Mouse (Mus musculus) kidney, adult 2 months (tissue): ENCODE measurements around the gene Cyp2d11. TPM values are rescaled to one million over a fixed set of nuclear protein-coding genes. Genes with fewer than 3 reads are reported as not detected.
"Not testable (repeated sequence)": the region's sequence is repeated elsewhere in the genome, so short reads cannot be mapped to it uniquely, and the experiment has no call there.

Experiments used
- DNase-seq: peaks from one replicate; pipeline ENCODE4 v3.0.0; 2021
- H3K27ac ChIP-seq: fragments of 200-500 bp; 2 replicates; pipeline ENCODE4 v1.5.1; 2012; ENCODE audit warnings: low read depth, low read length, control low read depth, inconsistent platforms; ENCODE audit not compliant: insufficient read depth
- H3K27me3 ChIP-seq: fragments of 200-500 bp; replicated peaks from 2 replicates; pipeline ENCODE4 v1.6.1; 2012; ENCODE audit warnings: mild to moderate bottlenecking, moderate library complexity, low read length, inconsistent platforms; ENCODE audit not compliant: control insufficient read depth, insufficient read depth
- H3K36me3 ChIP-seq: fragments of 200-500 bp; 2 replicates; pipeline ENCODE4 v1.6.1; 2012; ENCODE audit warnings: mild to moderate bottlenecking, moderate library complexity, low read length, inconsistent platforms; ENCODE audit not compliant: control insufficient read depth, insufficient read depth
- H3K4me1 ChIP-seq: fragments of 200-500 bp; 2 replicates; pipeline ENCODE4 v1.6.1; 2011; ENCODE audit warnings: low read length; ENCODE audit not compliant: control insufficient read depth, insufficient read depth
- H3K4me3 ChIP-seq: fragments of 200-500 bp; 2 replicates; pipeline ENCODE4 v1.5.1; 2011; ENCODE audit warnings: mild to moderate bottlenecking, low read depth, low read length, control low read depth; ENCODE audit not compliant: insufficient read depth
- CTCF ChIP-seq: fragments of 200-500 bp; conservative IDR thresholded peaks from 2 replicates; pipeline ENCODE4 v1.5.1; 2011; ENCODE audit warnings: low read depth, mild to moderate bottlenecking, control low read depth, low read length, moderate library complexity, mixed read lengths; ENCODE audit not compliant: insufficient read depth, insufficient read length
- POLR2A ChIP-seq: fragments of 200-500 bp; IDR thresholded peaks from one replicate; pipeline ENCODE4 v1.6.1; 2011; ENCODE audit warnings: low read depth, low read length, control low read depth
- WGBS: fragments of 180-500 bp; shearing (Covaris S2); methylation state at CpG from one replicate; pipeline ENCODE4 v1.1.7; 2018; 5-methylcytosine and 5-hydroxymethylcytosine counted together
- polyA plus RNA-seq: library from polyadenylated mRNA; depleted of rRNA; stranded (reverse); fragments of >200 nt; gene quantifications from 2 replicates; pipeline ENCODE4 v1.2.3, GENCODE M21; 2012

Cyp2d11 gene
- polyA plus RNA-seq, 1 experiment = not detected

DNA sequence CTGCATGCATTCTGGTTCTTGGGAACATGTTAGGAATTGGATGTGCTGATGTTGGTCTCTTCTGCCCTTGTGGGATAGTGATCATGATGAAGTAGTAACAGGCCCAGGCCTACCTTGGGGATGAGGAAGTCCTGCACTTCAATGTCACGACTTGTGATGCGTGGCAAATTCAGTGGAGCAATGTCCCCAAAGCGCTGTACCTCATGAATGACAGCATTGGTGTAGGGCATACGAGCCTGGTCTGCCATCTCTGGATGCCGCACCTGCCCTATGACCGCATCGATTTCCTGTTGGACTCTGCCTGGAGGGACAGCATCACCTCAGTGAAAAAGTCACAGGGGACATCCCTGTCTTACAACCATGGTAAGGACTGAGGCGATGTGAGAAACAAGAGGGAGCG is 9.8 kb upstream of the Cyp2d11 start:
- no peak for TF ChIP-seq CTCF
- WGBS = 93% methylated on average over 9 of the region's 9 CpGs
- no peak for DNase-seq
- Histone ChIP-seq H3K27me3 (no peaks in the 10 kb centered on the region), H3K27ac (no peak overlapping the region), H3K4me1 (no peaks in the 10 kb centered on the region), H3K36me3 (no peaks in the 10 kb centered on the region), H3K4me3 (no peak overlapping the region)

DNA sequence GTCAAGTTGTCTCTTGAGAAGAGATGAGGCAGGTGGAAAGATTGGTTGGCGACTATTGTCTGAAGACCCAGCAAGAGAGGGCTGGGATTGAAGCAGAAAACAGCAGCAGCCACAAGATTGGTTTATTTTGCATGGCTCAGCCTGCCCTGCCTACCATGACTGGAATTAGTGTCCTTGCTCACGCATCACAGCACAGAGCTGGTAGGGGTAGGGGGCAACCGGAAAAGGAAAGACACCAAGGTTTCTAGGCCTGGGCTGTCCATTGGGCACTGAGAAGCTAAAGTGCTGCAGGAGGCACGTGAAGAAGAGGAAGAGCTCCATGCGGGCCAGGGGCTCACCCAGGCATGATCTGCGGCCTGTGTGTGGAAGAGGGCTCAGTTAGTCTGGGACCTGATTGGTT is 8.9 kb upstream of the Cyp2d11 start:
- TF ChIP-seq POLR2A (no peak), CTCF (no peak)
- 93% methylated on average over 6 of the region's 6 CpGs for WGBS
- no peaks in the 10 kb centered on the region for H3K36me3 ChIP-seq
- no peaks in the 10 kb centered on the region for H3K4me1 ChIP-seq
- no peak for DNase-seq
- no peak overlapping the region for H3K4me3 ChIP-seq
- H3K27me3 ChIP-seq = no peaks in the 10 kb centered on the region
- H3K27ac ChIP-seq = no peak overlapping the region

DNA sequence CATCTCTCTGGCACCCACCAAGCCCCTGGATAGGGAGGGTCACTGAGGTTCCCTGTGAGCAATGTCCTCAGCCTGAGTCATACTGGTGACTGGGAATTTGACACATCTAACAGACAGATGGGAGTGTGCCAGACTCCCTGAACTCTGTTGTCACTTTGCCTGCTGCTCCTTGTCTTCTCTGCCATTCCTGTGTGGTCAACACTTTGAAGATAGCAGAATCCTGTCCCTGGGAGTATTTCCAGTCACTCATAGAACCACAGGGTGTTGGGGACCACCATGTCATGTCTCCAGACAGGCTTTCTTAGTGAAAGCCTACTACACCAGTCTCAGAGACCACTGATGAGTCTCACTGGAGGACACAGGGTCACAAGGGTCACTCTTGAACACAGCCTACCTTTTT is 8.3 kb upstream of the Cyp2d11 start:
- Histone ChIP-seq H3K27me3 (no peaks in the 10 kb centered on the region), H3K27ac (no peak overlapping the region), H3K36me3 (no peaks in the 10 kb centered on the region), H3K4me3 (no peak overlapping the region), H3K4me1 (no peaks in the 10 kb centered on the region)
- no peak for TF ChIP-seq CTCF
- no peak for TF ChIP-seq POLR2A
- no peak for DNase-seq

DNA sequence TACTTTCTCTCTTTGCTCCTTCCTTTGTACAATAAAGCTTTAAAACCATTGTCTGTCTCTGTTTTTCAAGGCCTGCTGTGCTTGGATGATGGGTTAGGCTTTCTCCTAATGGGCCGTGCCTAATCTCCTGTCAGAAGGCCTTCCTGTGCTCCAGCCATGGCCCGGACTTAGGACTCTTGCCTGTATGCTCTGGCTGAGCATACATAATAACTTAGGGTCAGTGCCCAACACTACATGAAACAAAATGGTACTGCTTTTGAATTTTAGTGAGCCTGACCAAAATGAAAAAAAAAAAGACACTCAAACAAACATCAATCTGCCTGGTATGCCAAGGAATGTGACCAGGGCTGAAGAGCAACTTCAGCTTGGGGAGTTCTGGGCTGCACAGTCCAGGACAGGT is 7.7 kb upstream of the Cyp2d11 start:
- no peaks in the 10 kb centered on the region for H3K36me3 ChIP-seq
- WGBS = 63% methylated on average over 2 of the region's 2 CpGs
- DNase-seq = no peak
- no peaks in the 10 kb centered on the region for H3K27me3 ChIP-seq
- no peak overlapping the region for H3K4me3 ChIP-seq
- H3K4me1 ChIP-seq = no peaks in the 10 kb centered on the region
- TF ChIP-seq CTCF = no peak
- TF ChIP-seq POLR2A = no peak
- no peak overlapping the region for H3K27ac ChIP-seq

DNA sequence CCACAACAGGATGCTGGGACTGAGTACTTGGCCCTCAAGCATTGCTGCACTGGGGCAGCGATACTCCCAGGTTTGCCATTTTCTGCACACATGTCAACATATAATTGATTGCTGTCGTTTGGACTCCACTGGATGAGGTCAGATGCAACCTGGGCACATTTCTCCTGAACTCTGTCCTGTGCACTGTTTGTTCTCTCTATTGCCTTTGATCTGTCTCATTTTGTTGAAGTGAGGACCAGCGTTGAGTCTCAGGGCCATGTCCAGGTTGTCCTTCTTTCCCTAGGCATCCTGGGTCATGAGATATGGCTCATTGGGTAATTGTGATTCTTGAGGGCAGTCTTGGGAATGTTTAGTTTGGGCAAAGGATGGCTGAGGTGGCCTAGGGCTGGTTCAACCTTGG is 2.1 kb upstream of the Cyp2d11 start:
- H3K27ac ChIP-seq, H3K36me3 ChIP-seq, H3K4me3 ChIP-seq, H3K4me1 ChIP-seq, DNase-seq, H3K27me3 ChIP-seq: not testable (repeated sequence)
- WGBS = 81% methylated on average over 3 of the region's 3 CpGs

DNA sequence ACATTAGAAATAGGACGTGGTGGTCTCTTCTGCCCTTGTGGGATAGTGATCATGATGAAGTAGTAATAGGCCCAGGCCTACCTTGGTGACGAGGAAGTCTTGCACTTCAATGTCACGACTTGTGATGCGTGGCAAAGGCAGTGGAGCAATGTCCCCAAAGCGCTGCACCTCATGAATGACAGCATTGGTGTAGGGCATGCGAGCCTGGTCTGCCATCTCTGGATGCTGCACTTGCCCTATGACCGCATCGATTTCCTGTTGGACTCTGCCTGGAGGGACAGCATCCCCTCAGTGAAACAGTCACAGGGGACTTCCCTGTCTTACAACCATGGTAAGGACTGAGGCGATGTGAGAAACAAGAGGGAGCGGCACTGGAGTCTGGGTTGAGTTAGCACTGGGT is 3.9 kb downstream of the Cyp2d11 start:
- H3K4me1 ChIP-seq, H3K27me3 ChIP-seq, DNase-seq, H3K36me3 ChIP-seq, H3K4me3 ChIP-seq, H3K27ac ChIP-seq: not testable (repeated sequence)
- 93% methylated on average over 10 of the region's 10 CpGs for WGBS

DNA sequence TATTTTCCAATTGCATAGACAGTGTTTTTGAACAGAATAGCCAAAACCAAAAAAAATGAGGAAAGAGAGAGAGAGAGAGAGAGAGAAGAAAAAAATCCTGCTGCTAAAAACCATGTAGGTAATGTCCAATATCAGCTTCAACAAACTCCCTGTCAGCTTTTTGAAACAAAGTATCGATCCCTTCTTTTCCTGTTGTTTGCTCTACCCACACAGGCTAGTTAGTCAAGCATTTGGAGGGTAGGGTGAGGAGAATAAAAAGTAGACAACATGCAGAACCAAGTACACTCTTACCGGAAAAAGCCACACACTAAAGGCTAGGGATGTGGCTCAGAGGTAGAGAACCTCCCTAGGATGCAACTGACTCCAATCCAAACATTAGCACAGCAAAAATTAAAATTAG is 8.1 kb downstream of the Cyp2d11 start:
- TF ChIP-seq CTCF = no peak
- TF ChIP-seq POLR2A = no peak
- no peak for DNase-seq
- no peaks in the 10 kb centered on the region for H3K27me3 ChIP-seq
- no peak overlapping the region for H3K27ac ChIP-seq
- H3K4me3 ChIP-seq = no peak overlapping the region
- 95% methylated on average over 2 of the region's 2 CpGs for WGBS
- H3K4me1 ChIP-seq = no peaks in the 10 kb centered on the region
- no peaks in the 10 kb centered on the region for H3K36me3 ChIP-seq

DNA sequence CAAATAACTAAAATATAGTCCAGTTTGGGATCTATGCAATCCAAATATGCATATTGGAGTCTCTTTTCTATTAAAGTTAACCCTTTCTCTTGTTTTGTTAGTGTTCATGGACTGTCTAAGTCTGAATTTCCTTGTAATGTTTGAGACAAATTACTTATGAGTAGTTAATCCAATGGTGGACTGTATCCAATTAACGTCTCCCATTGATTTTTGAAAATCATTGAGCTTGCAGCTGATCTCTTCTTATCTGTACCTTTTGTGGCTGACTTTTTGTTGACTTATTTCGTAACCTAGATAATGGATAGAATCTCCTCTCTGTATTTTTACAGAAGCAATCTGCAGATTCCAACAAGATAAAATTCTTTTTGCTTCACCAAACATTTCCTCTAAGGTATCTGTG is 11.4 kb downstream of the Cyp2d11 start:
- H3K4me1 ChIP-seq = peaks cover 4% of the 10 kb centered on the region; the same call in 1 of the 2 replicates
- DNase-seq = no peak
- no peak overlapping the region for H3K4me3 ChIP-seq
- no peak overlapping the region for H3K27ac ChIP-seq
- 96% methylated on average over 2 of the region's 2 CpGs for WGBS
- TF ChIP-seq POLR2A = no peak
- no peaks in the 10 kb centered on the region for H3K27me3 ChIP-seq
- no peaks in the 10 kb centered on the region for H3K36me3 ChIP-seq
